Mouse (Mus musculus) fat pad, adult 2 months (tissue): ENCODE results near the gene Sox13.

Experiments used
- DNase-seq: peaks from one replicate; pipeline ENCODE4 v3.0.0-alpha.2; 2011; ENCODE audit warnings: low read depth, low spot score; ENCODE audit errors: extremely low read depth

Gene Sox13

GRCm38 (mm10) chr1:133333937-133334336 is 90.2 kb downstream of the Sox13 start:
- DNase-seq: no peak

GRCm38 (mm10) chr1:133332656-133333430 is 91.3 kb downstream of the Sox13 start:
- DNase-seq: no peak
